Mouse (Mus musculus) intestine, embryonic 14.5 days (tissue): ENCODE measurements around the gene Dirc2. TPM values are rescaled to one million over a fixed set of nuclear protein-coding genes. Genes with fewer than 3 reads are reported as not detected.

ENCODE experiments used
- ATAC-seq: fragments of 200-750 bp; cut with Nextera tagmentation; replicated peaks from 2 replicates; pipeline ENCODE4 v1.8.0; 2017; ENCODE audit warnings: low read depth, moderate number of reproducible peaks, moderate TSS enrichment, moderate library complexity; ENCODE audit not compliant: low FRiP score, low TSS enrichment
- DNase-seq: peaks from one replicate; pipeline ENCODE4 v3.0.0-alpha.2; 2018; ENCODE audit warnings: low spot score
- H3K27ac ChIP-seq: fragments of 300-500 bp; sonication (generic); 2 replicates; pipeline ENCODE4 v1.5.1; 2014; ENCODE audit warnings: low read depth, mild to moderate bottlenecking, control low read depth
- H3K27me3 ChIP-seq: fragments of 300-500 bp; sonication (generic); replicated peaks from 2 replicates; pipeline ENCODE4 v1.6.1; 2014; ENCODE audit warnings: low read length, control low read depth; ENCODE audit not compliant: control insufficient read depth, insufficient read depth
- H3K36me3 ChIP-seq: fragments of 300-500 bp; sonication (generic); 2 replicates; pipeline ENCODE4 v1.6.1; 2014; ENCODE audit warnings: low read length, control low read depth; ENCODE audit not compliant: control insufficient read depth, insufficient read depth
- H3K4me1 ChIP-seq: fragments of 300-500 bp; sonication (generic); replicated peaks from 2 replicates; pipeline ENCODE4 v1.6.1; 2014; ENCODE audit warnings: low read length, control low read depth, mixed read lengths; ENCODE audit not compliant: control insufficient read depth, insufficient read depth
- H3K4me2 ChIP-seq: fragments of 300-500 bp; sonication (generic); 2 replicates; pipeline ENCODE4 v1.6.1; 2014; ENCODE audit warnings: low read length
- H3K4me3 ChIP-seq: fragments of 300-500 bp; sonication (generic); 2 replicates; pipeline ENCODE4 v1.5.1; 2014; ENCODE audit warnings: low read depth, low read length, control low read depth, mixed read lengths
- H3K9ac ChIP-seq: fragments of 300-500 bp; sonication (generic); 2 replicates; pipeline ENCODE4 v1.6.1; 2014; ENCODE audit warnings: mild to moderate bottlenecking, low read length
- H3K9me3 ChIP-seq: fragments of 300-500 bp; sonication (generic); 2 replicates; pipeline ENCODE4 v1.6.1; 2016; ENCODE audit warnings: low read length, control low read depth; ENCODE audit not compliant: control insufficient read depth
- WGBS: fragments of 180-500 bp; shearing (Covaris S2); extraction: QIAGEN DNeasy Blood & Tissue Kit; methylation state at CpG from one replicate; pipeline ENCODE4 v1.1.7; 2014; 5-methylcytosine and 5-hydroxymethylcytosine counted together
- polyA plus RNA-seq: library from polyadenylated mRNA; unstranded; fragments of >200 nt; fragmentation: Nextera tagmentation; extraction: Ambion mirVana; gene quantifications from 2 replicates; pipeline ENCODE4 v1.2.1, GENCODE M21; 2014

The Dirc2 gene
- polyA plus RNA-seq, 1 experiment from 2014 or later: 18.6 TPM

DNA sequence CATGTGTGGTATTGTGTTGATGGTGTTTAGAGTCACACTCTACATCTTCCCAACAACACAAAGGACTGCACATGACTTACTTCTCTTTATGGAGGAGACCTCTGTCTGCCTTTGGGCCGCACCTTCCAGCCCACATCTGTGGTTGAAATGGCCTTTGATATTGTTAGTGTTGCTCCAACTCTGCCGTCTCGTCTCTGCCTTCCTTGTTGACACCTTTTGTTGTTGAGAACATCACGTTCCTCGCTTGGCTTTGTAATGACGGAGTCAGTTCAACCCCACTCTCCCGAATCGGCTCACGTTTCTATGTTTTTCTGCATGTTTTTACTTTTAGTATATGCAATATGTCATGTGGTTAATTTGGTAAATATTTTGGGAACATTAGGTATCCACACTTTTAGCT is 11.9 kb upstream of the Dirc2 start:
- Histone ChIP-seq H3K27me3 (no peaks in the 10 kb centered on the region), H3K9ac (no peak overlapping the region), H3K36me3 (no peaks in the 10 kb centered on the region), H3K4me2 (no peak overlapping the region), H3K4me1 (no peaks in the 10 kb centered on the region), H3K9me3 (no peaks in the 10 kb centered on the region), H3K4me3 (no peak overlapping the region), H3K27ac (no peak overlapping the region)
- WGBS: 88% methylated on average over 9 of the region's 9 CpGs
- ATAC-seq (no peak), DNase-seq (no peak)

DNA sequence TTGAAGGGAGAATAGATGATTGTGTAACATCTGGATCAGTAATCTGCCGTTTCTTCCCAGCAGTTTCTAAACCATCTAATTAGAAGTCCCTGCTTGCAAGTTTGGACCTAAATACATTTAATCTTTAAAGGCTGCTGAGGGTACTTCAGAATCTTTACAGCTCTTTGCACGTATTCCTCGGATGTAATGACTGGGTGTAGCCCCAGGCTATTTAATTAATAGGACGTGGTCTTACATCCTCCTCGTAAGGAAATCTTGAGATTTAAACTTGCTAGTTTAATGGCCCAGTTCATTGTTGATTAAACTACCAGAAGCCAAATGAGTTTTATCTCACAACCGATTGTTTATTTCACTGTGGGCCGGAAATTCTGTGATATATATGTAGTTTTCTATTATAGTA is 10.5 kb upstream of the Dirc2 start:
- Histone ChIP-seq H3K4me1 (no peaks in the 10 kb centered on the region), H3K4me3 (no peak overlapping the region), H3K9ac (no peak overlapping the region), H3K27ac (no peak overlapping the region), H3K36me3 (no peaks in the 10 kb centered on the region), H3K4me2 (no peak overlapping the region), H3K27me3 (no peaks in the 10 kb centered on the region), H3K9me3 (no peaks in the 10 kb centered on the region)
- ATAC-seq (no peak), DNase-seq (no peak)
- WGBS: 82% methylated on average over 7 of the region's 7 CpGs

DNA sequence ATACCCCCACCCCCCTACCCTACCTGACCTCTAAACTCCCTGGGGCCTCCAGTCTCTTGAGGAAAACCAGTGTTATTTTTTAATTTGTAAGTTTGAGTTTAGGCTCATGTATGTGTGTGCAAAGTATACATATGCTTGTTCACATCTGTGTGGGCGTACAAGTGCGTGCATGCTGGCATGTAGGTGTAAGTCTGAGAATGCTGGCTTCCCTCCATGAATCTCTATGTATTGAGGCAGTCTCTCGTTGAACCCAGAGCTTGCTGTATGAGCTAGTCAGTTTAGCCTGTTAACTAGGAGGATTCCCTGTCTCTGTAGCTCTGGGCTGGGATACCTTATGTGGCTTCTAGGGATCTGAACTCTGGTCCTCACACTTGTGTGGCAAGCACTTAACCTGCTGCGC is 8.6 kb upstream of the Dirc2 start:
- DNase-seq (no peak), ATAC-seq (no peak)
- 99% methylated on average over 4 of the region's 4 CpGs for WGBS

DNA sequence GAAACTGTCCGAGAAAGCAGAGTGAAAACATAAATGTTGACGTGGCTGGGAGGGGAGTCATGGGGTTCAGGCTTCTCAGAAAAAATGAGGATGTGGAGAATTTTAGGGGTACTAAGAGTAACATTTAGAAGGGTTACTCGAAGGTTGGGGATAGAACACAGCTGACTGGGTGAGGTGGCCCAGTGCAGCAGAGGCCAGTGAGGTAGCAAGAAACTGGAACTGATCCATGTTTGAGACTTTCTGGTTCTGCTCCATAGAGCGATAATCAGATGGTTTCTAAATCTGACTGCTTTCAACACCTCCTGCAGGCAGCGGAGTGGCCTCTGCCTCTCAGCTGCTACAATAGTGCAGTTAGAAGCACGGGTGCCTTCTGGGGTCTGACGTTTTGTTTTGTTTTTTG is 7.6 kb upstream of the Dirc2 start:
- Histone ChIP-seq H3K4me1 (no peaks in the 10 kb centered on the region), H3K9ac (no peak overlapping the region), H3K36me3 (no peaks in the 10 kb centered on the region), H3K4me2 (no peak overlapping the region), H3K4me3 (no peak overlapping the region), H3K27me3 (no peaks in the 10 kb centered on the region), H3K27ac (no peak overlapping the region), H3K9me3 (no peaks in the 10 kb centered on the region)
- DNase-seq (no peak), ATAC-seq (no peak)
- 87% methylated on average over 7 of the region's 7 CpGs for WGBS

More for the DNA sequence above, 8.6 kb upstream of the Dirc2 start:
- Histone ChIP-seq H3K9me3 (no peaks in the 10 kb centered on the region), H3K4me1 (no peaks in the 10 kb centered on the region), H3K4me2 (no peak overlapping the region), H3K9ac (no peak overlapping the region), H3K36me3 (no peaks in the 10 kb centered on the region), H3K27ac (no peak overlapping the region), H3K27me3 (no peaks in the 10 kb centered on the region), H3K4me3 (no peak overlapping the region)

DNA sequence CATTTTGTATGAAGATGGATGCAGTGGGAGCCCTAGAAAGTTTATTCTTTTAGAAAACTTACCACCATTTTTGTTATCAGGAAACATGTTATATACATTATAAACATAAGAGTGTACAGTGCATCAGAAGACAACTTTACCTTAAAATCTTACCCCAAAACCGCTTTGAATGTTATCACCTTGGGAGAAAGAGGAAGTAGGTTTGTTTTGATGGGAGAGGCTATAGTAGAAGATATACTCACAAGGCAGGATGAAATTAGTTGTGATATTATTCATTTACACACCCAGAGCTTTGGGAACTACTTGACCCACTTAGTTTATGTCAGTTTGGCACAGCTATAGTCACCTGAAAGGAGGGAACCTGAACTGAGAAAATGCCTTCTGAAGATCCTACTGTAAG is 6.7 kb upstream of the Dirc2 start:
- Histone ChIP-seq H3K36me3 (no peaks in the 10 kb centered on the region), H3K4me1 (peaks cover 2% of the 10 kb centered on the region), H3K27ac (no peak overlapping the region), H3K4me3 (no peak overlapping the region), H3K4me2 (no peak overlapping the region), H3K27me3 (no peaks in the 10 kb centered on the region), H3K9me3 (no peaks in the 10 kb centered on the region), H3K9ac (no peak overlapping the region)
- DNase-seq: no peak
- 95% methylated on average over 1 of the region's 1 CpGs for WGBS
- ATAC-seq: no peak

DNA sequence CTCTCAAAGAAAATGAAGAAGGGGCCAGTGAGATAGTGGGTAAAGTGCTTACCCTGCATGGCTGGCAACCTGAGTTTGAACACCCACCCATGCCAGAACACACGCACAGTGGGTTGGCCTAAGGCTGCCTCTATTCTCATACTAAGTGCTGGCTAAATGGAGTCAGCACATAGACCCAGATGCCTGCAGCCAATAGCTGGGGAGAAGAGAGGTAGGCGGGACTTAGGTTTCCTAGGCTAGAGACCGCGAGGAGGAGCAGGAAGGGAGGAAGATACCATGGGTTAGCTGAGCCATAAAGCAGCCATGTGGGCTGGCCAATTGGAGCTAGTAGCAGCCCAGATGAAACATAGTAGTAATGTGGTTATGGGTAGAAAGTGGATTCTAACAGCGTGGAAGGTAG is 3.4 kb upstream of the Dirc2 start:
- no peak overlapping the region for H3K27ac ChIP-seq

DNA sequence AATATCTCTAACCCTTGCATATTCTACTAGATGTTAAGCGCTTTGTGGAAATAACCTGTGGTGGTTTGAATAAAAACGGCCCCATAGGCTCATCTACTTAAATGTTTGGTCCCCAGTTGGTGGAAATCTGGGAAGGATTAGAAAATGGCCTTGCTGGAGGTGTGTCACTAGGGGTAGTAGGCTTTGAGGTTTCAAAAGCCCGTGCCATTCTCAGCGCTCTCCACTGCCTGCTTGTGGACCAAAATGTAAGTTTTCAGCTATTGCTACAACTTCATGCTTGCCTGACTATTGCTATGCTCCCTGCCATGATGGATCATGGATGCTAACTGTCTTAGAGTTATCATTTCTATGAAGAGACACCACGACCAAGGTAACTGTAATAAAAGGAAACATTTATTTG is 2.5 kb upstream of the Dirc2 start:
- peaks cover 11% of the 10 kb centered on the region for H3K4me1 ChIP-seq
- H3K9me3 ChIP-seq: no peaks in the 10 kb centered on the region
- no peak overlapping the region for H3K9ac ChIP-seq
- 90% methylated on average over 5 of the region's 5 CpGs for WGBS
- no peak overlapping the region; the same call in 1 of the 2 replicates for H3K4me2 ChIP-seq
- no peak overlapping the region for H3K4me3 ChIP-seq
- H3K36me3 ChIP-seq: no peaks in the 10 kb centered on the region
- H3K27me3 ChIP-seq: no peaks in the 10 kb centered on the region
- ATAC-seq (no peak), DNase-seq (peak; percentile 47)
- no peak overlapping the region for H3K27ac ChIP-seq

More for the DNA sequence above, 3.4 kb upstream of the Dirc2 start:
- no peak overlapping the region for H3K4me2 ChIP-seq
- no peaks in the 10 kb centered on the region for H3K36me3 ChIP-seq
- ATAC-seq (no peak), DNase-seq (no peak)
- no peak overlapping the region for H3K9ac ChIP-seq
- no peaks in the 10 kb centered on the region for H3K27me3 ChIP-seq
- 85% methylated on average over 5 of the region's 5 CpGs for WGBS
- no peaks in the 10 kb centered on the region for H3K9me3 ChIP-seq
- H3K4me1 ChIP-seq: peaks cover 11% of the 10 kb centered on the region
- no peak overlapping the region for H3K4me3 ChIP-seq

DNA sequence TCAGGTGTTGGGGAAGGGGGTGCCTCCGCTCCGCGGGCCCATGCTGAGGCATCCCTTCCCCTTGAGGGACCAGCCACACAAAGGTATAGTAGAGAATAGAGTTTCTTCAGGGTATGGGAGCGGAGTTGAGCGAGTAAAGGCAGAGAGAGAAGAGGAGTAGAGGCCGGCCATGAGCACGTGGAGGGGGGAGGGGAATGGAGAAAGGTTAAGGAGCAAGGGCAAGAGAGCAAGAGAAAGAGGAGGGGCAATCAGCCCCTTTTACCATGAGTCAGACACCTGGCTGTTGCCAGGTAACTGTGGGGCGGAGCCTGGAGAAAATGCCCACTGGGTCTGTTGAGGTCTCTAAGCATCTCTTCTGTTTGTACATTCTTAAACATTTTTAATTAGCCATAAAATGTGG is 2.0 kb upstream of the Dirc2 start:
- Histone ChIP-seq H3K9ac (no peak overlapping the region), H3K9me3 (no peaks in the 10 kb centered on the region), H3K4me2 (peak overlapping the region; percentile 63), H3K27ac (no peak overlapping the region), H3K4me3 (peak overlapping the region; percentile 89), H3K27me3 (no peaks in the 10 kb centered on the region), H3K4me1 (peaks cover 11% of the 10 kb centered on the region), H3K36me3 (no peaks in the 10 kb centered on the region)
- DNase-seq (peak; percentile 56), ATAC-seq (no peak)
- WGBS: 19% methylated on average over 8 of the region's 8 CpGs

DNA sequence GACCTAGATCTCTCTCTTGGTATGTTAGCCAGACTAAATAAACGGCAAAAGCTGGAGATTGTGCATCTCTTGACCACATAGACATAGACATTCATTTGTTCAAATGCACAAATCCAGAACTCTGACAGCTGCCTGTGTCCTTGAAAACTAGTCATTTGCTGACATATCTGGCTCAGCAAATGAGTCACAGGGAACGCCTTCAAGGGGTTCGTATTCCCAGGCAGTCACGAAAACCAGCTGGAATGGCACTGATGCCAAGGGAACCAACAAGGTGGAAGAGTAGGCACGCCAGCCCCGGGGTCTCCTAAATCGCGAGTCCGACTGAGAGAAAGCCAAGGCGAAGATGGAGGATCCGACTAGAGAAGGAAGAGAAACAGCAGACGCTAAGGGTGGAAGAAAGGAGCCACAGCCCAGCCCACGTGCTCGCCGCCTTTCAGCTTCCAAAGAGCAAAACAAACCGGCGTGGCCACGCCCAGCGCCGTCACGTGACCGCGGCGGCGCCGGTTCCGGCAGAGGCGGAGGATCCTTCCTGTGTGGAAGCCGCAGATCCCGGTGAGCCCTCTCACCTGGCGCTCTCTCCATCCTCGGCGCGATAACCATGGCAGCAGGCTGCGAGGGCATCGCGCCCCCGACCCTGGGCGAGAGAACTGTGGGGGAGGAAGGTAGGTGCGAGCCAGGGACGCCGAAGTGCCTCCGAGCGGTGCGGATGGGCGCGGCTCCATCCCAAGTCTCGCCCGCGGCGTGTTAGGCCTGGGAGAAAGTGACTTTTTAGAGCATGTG is 912 bp upstream of the Dirc2 start, which contains the start of gene Hspbap1:
Gene Hspbap1, plus strand, starts transcription at position 498 of the 780 bp plus-strand sequence.
- DNase-seq (peak; percentile 94), ATAC-seq (peak; percentile 85)
- Histone ChIP-seq H3K4me1 (peaks cover 11% of the 10 kb centered on the region), H3K4me2 (peak within 1 kb of the TSS; percentile 63), H3K27me3 (no peaks in the 10 kb centered on the region), H3K9ac (peak within 1 kb of the TSS; percentile 74), H3K4me3 (peak within 1 kb of the TSS; percentile 89), H3K27ac (peak within 1 kb of the TSS; percentile 64), H3K9me3 (no peaks in the 10 kb centered on the region), H3K36me3 (no peaks in the 10 kb centered on the region)
- WGBS: under 1% methylated on average over 51 of the region's 51 CpGs
